Mouse (Mus musculus) kidney, adult 2 months (tissue): ENCODE measurements around the gene Chuk. TPM values are rescaled to one million over a fixed set of nuclear protein-coding genes. Genes with fewer than 3 reads are reported as not detected.

ENCODE experiments used
- DNase-seq: peaks from one replicate; pipeline ENCODE4 v3.0.0; 2021
- H3K27ac ChIP-seq: fragments of 200-500 bp; 2 replicates; pipeline ENCODE4 v1.5.1; 2012; ENCODE audit warnings: low read depth, low read length, control low read depth, inconsistent platforms; ENCODE audit not compliant: insufficient read depth
- H3K27me3 ChIP-seq: fragments of 200-500 bp; replicated peaks from 2 replicates; pipeline ENCODE4 v1.6.1; 2012; ENCODE audit warnings: mild to moderate bottlenecking, moderate library complexity, low read length, inconsistent platforms; ENCODE audit not compliant: control insufficient read depth, insufficient read depth
- H3K36me3 ChIP-seq: fragments of 200-500 bp; 2 replicates; pipeline ENCODE4 v1.6.1; 2012; ENCODE audit warnings: mild to moderate bottlenecking, moderate library complexity, low read length, inconsistent platforms; ENCODE audit not compliant: control insufficient read depth, insufficient read depth
- H3K4me1 ChIP-seq: fragments of 200-500 bp; 2 replicates; pipeline ENCODE4 v1.6.1; 2011; ENCODE audit warnings: low read length; ENCODE audit not compliant: control insufficient read depth, insufficient read depth
- H3K4me3 ChIP-seq: fragments of 200-500 bp; 2 replicates; pipeline ENCODE4 v1.5.1; 2011; ENCODE audit warnings: mild to moderate bottlenecking, low read depth, low read length, control low read depth; ENCODE audit not compliant: insufficient read depth
- CTCF ChIP-seq: fragments of 200-500 bp; conservative IDR thresholded peaks from 2 replicates; pipeline ENCODE4 v1.5.1; 2011; ENCODE audit warnings: low read depth, mild to moderate bottlenecking, control low read depth, low read length, moderate library complexity, mixed read lengths; ENCODE audit not compliant: insufficient read depth, insufficient read length
- POLR2A ChIP-seq: fragments of 200-500 bp; IDR thresholded peaks from one replicate; pipeline ENCODE4 v1.6.1; 2011; ENCODE audit warnings: low read depth, low read length, control low read depth
- WGBS: fragments of 180-500 bp; shearing (Covaris S2); methylation state at CpG from one replicate; pipeline ENCODE4 v1.1.7; 2018; 5-methylcytosine and 5-hydroxymethylcytosine counted together
- polyA plus RNA-seq: library from polyadenylated mRNA; depleted of rRNA; stranded (reverse); fragments of >200 nt; gene quantifications from 2 replicates; pipeline ENCODE4 v1.2.3, GENCODE M21; 2012

The Chuk gene
- polyA plus RNA-seq, 1 experiment: 34.4 TPM

DNA sequence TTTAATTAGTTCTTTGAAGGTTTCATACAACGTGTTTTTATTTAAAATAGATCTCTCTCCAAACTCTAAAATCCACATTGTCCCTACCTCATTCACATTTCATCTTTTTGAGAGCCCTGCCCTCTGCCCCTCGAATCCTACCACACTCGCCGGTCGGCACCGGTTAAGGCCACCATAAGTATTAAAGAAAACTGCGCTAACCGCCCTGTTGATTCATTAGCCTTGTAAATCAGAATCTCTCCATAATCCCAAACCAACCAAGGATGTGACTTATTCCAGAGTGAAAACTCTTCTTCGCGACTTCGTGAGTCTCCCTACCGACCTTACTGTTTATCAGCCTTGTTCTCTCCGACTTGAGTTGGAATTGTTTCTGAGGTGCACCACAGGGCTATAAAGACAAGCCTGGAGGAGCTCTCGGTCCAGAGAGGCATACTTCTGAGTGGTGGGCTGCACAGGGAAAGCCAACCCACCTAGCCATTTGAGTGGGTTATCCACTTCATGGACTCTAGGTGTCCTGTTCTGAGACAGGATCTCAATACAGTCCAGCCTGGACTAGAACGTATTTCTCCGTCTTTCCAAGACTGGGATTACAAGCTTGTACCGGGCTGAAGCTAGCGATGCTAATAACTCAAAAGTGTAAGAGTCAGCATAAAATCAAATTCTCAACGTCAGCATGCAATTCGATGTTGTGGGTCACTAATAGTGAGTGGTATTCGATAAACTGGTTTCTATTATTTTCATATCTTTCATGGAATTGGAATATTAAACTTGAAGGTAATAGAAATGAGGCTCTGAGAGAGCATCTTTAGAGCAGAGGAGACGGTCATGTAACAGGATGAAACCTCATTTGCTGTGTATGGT, 611 bp upstream of the Chuk start:
- Histone ChIP-seq H3K4me1 (peaks cover 32% of the 10 kb centered on the region; the same call in 1 of the 2 replicates), H3K27ac (peak overlapping the region; percentile 61; the same call in 1 of the 2 replicates), H3K36me3 (no peaks in the 10 kb centered on the region; the same call in 1 of the 2 replicates), H3K27me3 (no peaks in the 10 kb centered on the region), H3K4me3 (peak overlapping the region; percentile 70)
- no peak for DNase-seq
- WGBS: 20% methylated on average over 22 of the region's 22 CpGs
- TF ChIP-seq POLR2A (no peak), CTCF (no peak)

DNA sequence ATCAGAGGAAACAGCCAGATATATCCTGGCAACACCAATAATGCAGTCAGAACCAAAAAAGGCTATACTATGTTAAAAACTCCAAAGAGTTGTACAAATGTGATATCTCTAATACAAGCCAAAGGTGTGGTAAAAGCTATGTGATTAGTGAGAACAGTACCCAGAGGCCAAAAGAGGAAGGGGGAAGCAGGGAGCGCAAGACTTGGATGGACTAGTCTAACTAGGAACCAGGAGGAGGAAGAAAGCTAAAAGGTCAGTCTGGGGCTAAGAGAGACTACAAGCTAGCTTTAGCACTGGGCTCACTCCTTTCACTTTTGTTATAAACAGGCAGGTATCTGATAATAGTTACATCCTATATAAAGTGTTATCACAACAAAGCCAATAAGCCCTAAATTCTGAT, 2.9 kb downstream of the Chuk start:
- Histone ChIP-seq H3K4me1 (peaks cover 22% of the 10 kb centered on the region; the same call in 1 of the 2 replicates), H3K27me3 (no peaks in the 10 kb centered on the region), H3K27ac (no peak overlapping the region), H3K36me3 (peaks cover 2% of the 10 kb centered on the region), H3K4me3 (no peak overlapping the region)
- WGBS: 59% methylated on average over 1 of the region's 1 CpGs
- TF ChIP-seq POLR2A (no peak), CTCF (no peak)
- DNase-seq: no peak

DNA sequence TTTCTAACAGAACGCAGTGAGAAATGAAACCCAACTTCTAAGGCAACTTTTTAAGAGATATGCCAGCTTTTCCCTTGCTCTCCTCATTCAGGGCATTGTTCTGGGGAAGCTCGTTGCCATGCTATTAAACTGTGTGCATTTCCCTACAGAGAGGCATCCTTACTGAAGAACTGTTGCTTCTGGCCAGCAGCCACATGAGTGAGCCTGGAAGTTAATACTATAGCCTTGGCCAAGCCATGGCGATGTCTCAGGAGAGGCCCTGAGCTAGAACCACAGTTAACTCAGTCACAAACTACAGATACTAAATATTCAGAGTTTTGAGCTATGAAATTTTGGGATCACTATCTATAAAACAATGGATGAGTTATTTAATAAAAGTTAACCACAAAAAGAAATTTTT, 4.3 kb downstream of the Chuk start:
- DNase-seq: no peak
- H3K27ac ChIP-seq: no peak overlapping the region
- WGBS: 64% methylated on average over 3 of the region's 3 CpGs

DNA sequence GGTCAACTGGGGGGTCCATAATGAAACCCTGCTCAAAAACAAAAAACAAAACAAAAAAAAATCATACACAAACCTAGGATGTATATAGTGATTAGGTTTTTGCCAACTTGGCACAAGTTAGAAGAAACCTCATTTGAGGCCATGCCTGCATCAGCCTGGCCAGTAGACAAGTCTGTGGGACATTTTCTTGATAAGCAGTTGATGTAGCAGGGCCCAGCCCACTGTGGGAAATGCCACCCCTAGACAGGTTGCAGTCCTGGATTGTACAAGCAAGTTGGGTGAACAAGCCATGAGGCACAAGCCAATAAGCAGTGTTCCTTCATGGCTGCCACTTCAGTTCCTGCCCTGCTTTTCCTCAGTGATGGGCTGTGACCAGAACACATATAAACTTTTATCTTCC, 6.4 kb downstream of the Chuk start:
- no peaks in the 10 kb centered on the region for H3K27me3 ChIP-seq
- peaks cover 10% of the 10 kb centered on the region; the same call in 1 of the 2 replicates for H3K4me1 ChIP-seq
- H3K36me3 ChIP-seq: peaks cover 15% of the 10 kb centered on the region
- no peak for TF ChIP-seq CTCF
- TF ChIP-seq POLR2A: no peak
- H3K27ac ChIP-seq: no peak overlapping the region
- no peak overlapping the region for H3K4me3 ChIP-seq
- no peak for DNase-seq

More for the DNA sequence above, 4.3 kb downstream of the Chuk start:
- Histone ChIP-seq H3K36me3 (peaks cover 6% of the 10 kb centered on the region), H3K4me3 (no peak overlapping the region), H3K27me3 (no peaks in the 10 kb centered on the region), H3K4me1 (peaks cover 16% of the 10 kb centered on the region; the same call in 1 of the 2 replicates)
- TF ChIP-seq CTCF (no peak), POLR2A (no peak)

DNA sequence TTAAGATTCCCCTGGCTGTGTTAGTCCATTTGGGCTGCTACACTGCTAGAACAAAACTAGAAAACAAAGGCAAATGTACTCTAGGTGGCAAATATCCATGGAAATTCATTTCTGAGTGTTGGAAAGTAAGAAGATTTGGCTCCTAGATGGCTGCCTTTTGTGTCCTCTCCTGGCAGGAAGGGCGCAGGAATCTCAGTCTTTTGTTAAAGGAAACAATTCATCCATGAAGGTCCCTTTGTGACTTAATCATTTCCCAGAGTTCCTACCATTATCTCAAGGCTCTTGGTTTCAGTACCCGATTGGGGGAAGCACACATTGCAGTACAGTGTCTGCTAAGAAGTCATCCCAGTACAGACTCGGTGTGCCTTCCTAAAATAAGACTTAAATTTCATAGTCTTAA, 21.0 kb downstream of the Chuk start:
- Histone ChIP-seq H3K36me3 (peaks cover 20% of the 10 kb centered on the region), H3K4me3 (no peak overlapping the region), H3K27ac (no peak overlapping the region), H3K27me3 (no peaks in the 10 kb centered on the region), H3K4me1 (no peaks in the 10 kb centered on the region)
- DNase-seq: no peak
- 72% methylated on average over 3 of the region's 3 CpGs for WGBS
- no peak for TF ChIP-seq CTCF
- no peak for TF ChIP-seq POLR2A

DNA sequence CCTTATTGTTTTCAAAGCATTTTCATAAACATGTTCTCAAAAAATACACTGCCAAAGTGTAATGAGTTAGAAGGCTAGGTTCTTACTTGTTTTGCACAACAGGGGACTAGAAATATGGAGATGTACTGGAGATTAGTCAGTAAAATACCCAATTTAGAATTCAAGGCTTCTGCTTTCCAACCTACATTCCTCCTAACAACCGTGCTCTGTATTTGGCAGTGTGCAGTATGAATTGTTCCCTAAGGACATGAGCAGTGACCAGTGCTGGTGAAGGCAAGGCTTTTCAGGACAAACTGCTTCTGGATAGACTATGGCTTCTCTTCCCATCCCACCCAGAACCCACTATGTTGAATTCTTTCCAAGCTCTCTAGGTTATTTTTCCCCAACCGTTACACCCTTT, 26.4 kb downstream of the Chuk start:
- H3K36me3 ChIP-seq: peaks cover 6% of the 10 kb centered on the region
- TF ChIP-seq POLR2A (no peak), CTCF (no peak)
- no peak overlapping the region for H3K27ac ChIP-seq
- DNase-seq: no peak
- H3K4me1 ChIP-seq: no peaks in the 10 kb centered on the region
- H3K4me3 ChIP-seq: no peak overlapping the region
- no peaks in the 10 kb centered on the region for H3K27me3 ChIP-seq
- WGBS: 79% methylated on average over 2 of the region's 2 CpGs

DNA sequence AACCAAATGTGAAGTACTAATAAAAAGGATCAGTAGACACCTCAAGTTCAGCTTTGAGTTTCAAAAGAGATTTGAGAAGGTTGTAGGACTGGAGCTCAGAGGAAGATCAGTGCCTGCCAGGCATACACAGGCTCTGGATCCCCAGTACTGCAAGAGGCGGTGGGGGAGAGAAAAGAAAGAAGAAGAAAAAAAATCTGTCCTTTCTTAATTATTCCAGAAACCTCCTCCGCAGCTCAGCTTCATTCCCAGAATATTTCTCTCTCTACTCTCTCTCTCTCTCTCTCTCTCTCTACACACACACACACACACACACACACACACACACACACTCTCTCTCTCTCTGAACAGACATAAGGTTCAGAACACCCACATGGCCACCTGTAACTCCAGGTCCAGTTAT, 27.3 kb downstream of the Chuk start:
- H3K4me1 ChIP-seq: no peaks in the 10 kb centered on the region
- peaks cover 10% of the 10 kb centered on the region for H3K36me3 ChIP-seq
- H3K4me3 ChIP-seq: no peak overlapping the region
- WGBS: 75% methylated on average over 2 of the region's 2 CpGs
- no peak overlapping the region for H3K27ac ChIP-seq
- TF ChIP-seq POLR2A (no peak), CTCF (no peak)
- DNase-seq: no peak
- no peaks in the 10 kb centered on the region for H3K27me3 ChIP-seq
